Mouse (Mus musculus): ENCODE measurements around the gene Slc16a13.

DNA sequence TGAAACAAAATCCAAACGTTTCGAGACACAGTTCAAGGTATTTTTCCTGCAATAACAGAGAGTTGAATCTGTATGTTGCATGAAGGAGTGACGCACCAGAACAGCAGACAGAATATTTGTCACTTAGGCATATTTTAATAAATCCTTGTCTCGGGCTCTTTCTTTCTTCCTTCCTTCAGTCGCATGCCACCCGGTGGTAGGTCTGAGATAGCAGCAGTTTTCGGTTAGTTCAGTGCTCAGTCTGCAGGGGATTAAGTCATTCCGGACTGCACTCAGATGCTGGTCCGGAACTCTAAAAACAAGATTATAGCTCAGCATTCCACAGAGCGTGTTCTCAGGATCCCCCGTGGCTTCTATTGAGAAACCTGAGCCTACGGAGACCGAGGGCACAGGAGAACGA is 41.5 kb downstream of the Slc16a13 start:
- peak; percentile 35; the same call in 1 of the 2 replicates for TF ChIP-seq CTCF (IDR thresholded peaks at IDR 0.05; ENCODE audit: low read depth, low read length)
- no peak for TF ChIP-seq POLR2A (IDR thresholded peaks at IDR 0.05; ENCODE audit: borderline replicate concordance, low read depth, low read length)
